Mouse (Mus musculus): ENCODE measurements around the gene Dusp1. TPM values are rescaled to one million over a fixed set of nuclear protein-coding genes. Genes with fewer than 3 reads are reported as not detected.

Gene Dusp1
- polyA plus RNA-seq, 1 experiment from 2014 or later, result 40.2 TPM

DNA sequence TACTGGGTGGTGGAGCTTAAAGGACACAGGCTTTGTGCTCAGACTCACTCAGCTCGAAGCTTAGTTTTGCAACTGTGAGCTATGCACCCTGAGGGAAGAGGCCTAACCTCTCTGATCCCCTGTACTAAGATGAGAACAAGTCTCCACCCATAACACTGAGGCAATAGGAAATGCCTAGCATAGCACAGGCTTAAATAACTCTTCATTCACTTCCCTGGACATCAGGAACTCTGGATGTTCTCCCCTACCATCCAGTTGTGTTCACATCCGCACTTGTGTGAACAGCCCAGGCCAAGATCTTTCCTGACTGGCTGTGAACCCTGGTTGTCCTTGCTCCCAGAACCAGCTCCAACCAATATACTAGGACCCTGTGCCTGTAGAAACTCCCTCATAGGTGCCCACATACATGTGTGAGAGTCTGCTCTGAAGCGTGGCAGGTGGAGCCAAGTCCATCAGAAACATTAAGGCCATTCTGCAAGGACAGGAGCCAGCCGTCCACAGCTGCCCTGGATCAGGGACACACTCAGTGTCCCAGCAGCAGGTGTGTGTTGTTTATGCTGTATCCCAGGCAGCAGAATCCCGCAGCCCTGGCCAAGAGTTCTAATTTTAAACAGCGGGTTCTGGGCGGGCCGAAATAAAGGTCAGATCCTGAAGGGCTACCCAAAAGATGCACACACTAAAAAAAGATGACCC, 73.1 kb downstream of the Dusp1 start:
- H3K9me3 ChIP-seq (replicated peaks), result peaks cover 11% of the 10 kb centered on the region
- no peak overlapping the region for H3K4me3 ChIP-seq
- no peaks in the 10 kb centered on the region for H3K27me3 ChIP-seq
- H3K4me1 ChIP-seq, result no peaks in the 10 kb centered on the region
- H3K4me2 ChIP-seq, result no peak overlapping the region
- H3K36me3 ChIP-seq (ENCODE audit: poor library complexity, severe bottlenecking), result no peaks in the 10 kb centered on the region
- H3K9ac ChIP-seq, result no peak overlapping the region
- no peak overlapping the region for H3K27ac ChIP-seq
- 87% methylated on average over 8 of the region's 8 CpGs for WGBS
- ATAC-seq, result no peak

DNA sequence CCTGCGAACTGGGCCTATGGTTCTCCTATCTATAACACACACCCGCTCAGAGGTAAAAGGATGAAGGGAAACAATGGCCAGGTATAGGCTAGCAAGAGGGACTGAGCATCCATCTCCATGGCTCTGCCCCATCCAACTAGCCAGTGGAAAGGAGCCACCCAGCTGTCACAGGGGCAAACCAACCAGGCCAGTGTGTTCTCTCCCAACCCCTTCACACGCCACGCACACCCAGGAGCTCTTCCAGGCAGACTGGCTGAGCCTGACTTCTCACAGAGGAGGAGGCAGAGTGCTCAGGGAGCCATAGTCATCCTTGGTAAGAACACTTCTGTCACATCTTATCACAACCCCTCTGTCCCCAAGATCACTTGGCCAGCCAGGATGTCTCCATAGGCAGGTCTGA, 74.0 kb downstream of the Dusp1 start:
- H3K4me1 ChIP-seq, result no peaks in the 10 kb centered on the region
- no peak for ATAC-seq
- WGBS, result 87% methylated on average over 4 of the region's 4 CpGs
- H3K9ac ChIP-seq, result no peak overlapping the region
- no peak overlapping the region for H3K4me3 ChIP-seq
- no peaks in the 10 kb centered on the region for H3K36me3 ChIP-seq (ENCODE audit: poor library complexity, severe bottlenecking)
- no peak overlapping the region for H3K4me2 ChIP-seq
- no peaks in the 10 kb centered on the region for H3K27me3 ChIP-seq
- peaks cover 4% of the 10 kb centered on the region; the same call in 1 of the 2 replicates for H3K9me3 ChIP-seq (replicated peaks)
- H3K27ac ChIP-seq, result no peak overlapping the region

DNA sequence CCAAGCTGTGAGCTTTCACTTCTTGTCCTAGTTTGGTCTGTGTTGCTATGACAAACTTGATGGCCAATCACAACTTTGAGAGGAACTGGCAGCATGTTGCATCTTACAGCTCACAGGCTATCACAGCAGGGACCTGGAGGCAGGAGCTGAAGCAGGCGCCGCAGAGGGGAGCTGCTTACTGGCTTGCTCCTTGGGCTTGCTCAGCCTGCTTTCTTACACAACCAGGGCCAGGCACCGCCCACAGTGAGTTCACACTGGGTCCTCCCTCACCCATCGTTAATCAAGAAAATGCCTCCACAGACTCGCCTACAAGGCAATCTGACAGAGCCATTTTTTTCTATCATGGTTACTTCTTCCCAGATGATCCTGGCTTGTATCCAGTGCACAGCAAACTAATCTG, 74.7 kb downstream of the Dusp1 start:
- Histone ChIP-seq H3K9me3 (replicated peaks) (no peaks in the 10 kb centered on the region), H3K4me2 (no peak overlapping the region), H3K4me1 (no peaks in the 10 kb centered on the region), H3K36me3 (ENCODE audit: poor library complexity, severe bottlenecking) (no peaks in the 10 kb centered on the region), H3K27ac (no peak overlapping the region), H3K27me3 (no peaks in the 10 kb centered on the region), H3K4me3 (no peak overlapping the region), H3K9ac (no peak overlapping the region)
- 60% methylated on average over 5 of the region's 5 CpGs for WGBS
- no peak for ATAC-seq

DNA sequence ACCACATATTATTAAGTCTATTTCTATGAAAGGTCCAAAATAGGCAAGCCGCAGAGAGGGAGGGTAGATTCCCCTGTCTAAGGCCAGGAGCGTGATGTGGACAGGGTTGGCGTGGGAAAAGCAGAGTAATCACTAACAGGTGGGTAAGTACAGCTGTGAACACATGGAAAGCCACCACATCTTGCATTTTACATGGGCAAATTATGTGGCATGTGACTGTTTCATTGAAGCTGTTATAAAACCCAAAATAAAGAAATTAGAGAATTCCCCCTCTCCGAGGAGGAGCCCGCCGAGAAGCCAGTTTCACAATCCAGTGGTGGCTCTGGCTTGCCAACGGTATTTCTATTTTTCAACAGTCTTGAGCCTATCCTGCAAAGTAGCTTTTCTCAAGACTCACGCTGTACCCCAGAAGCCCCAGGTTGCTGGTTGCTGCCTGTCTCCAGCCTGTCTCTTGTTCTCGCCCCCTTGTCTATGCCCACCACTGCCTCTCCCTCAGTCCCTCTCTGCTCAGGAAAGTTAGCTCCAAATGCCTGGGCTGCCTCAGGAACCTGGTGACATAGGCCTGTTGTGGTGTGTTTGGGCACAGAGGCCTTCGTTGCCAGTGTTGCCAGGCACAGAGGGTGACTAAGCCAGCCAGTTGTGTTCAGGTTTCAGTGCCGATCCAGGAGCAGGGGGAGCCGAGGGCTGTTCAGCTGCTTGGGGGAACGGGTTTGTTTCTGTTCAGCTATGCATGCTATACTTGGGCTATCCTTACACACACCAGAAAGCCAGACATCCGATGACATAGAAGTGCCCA, 77.1 kb downstream of the Dusp1 start:
- Histone ChIP-seq H3K27me3 (no peaks in the 10 kb centered on the region), H3K36me3 (ENCODE audit: poor library complexity, severe bottlenecking) (no peaks in the 10 kb centered on the region), H3K4me1 (no peaks in the 10 kb centered on the region), H3K4me3 (no peak overlapping the region), H3K4me2 (no peak overlapping the region), H3K27ac (no peak overlapping the region), H3K9me3 (replicated peaks) (no peaks in the 10 kb centered on the region), H3K9ac (no peak overlapping the region)
- no peak for ATAC-seq
- 85% methylated on average over 14 of the region's 14 CpGs for WGBS

DNA sequence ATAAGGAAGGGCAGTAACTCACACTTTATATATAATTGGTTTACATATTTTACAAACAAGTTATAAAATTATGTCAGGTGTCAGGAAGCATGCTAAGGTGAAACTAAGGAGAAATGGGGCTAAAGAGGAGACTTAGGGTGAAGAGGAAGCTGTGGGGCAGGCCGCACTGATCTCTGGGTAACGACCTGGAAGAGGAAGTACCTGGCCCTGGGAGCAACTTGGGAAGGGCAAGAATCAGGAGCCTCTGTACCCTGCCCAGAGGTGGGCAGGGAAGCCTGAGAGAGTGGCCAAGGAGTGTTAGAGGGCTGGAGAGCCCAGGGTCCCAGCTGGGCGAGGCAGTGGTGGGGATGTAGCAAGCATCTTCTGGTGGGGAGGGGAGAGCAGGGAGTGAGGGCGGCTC, 81.0 kb downstream of the Dusp1 start:
- H3K4me3 ChIP-seq, result no peak overlapping the region
- H3K9me3 ChIP-seq (replicated peaks), result no peaks in the 10 kb centered on the region
- H3K9ac ChIP-seq, result no peak overlapping the region
- H3K4me1 ChIP-seq, result no peaks in the 10 kb centered on the region
- H3K27me3 ChIP-seq, result no peaks in the 10 kb centered on the region
- ATAC-seq, result no peak
- H3K27ac ChIP-seq, result no peak overlapping the region
- 78% methylated on average over 4 of the region's 4 CpGs for WGBS
- no peak overlapping the region for H3K4me2 ChIP-seq
- H3K36me3 ChIP-seq (ENCODE audit: poor library complexity, severe bottlenecking), result no peaks in the 10 kb centered on the region

DNA sequence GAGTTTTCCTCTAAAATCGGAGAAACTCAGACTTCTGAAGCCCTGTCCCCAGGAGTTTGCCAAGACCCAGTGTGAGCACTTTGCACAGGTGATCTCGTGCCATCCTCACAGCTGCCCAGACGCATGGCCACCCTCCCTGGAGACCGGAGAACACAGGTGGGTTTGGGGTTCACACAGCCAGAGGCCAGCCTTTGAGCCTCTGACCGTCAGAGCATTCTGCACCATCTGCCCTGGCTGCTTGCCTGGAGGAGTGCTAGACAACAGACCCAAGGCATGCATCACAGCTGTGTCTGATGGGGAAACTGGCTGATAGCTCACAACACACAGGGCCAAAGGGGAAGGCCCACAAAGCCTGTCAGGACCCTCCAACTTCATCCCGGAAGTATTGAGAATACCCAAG, 82.3 kb downstream of the Dusp1 start:
- no peaks in the 10 kb centered on the region for H3K36me3 ChIP-seq (ENCODE audit: poor library complexity, severe bottlenecking)
- WGBS, result 77% methylated on average over 6 of the region's 6 CpGs
- H3K27me3 ChIP-seq, result no peaks in the 10 kb centered on the region
- no peak overlapping the region for H3K27ac ChIP-seq
- no peaks in the 10 kb centered on the region for H3K9me3 ChIP-seq (replicated peaks)
- no peaks in the 10 kb centered on the region for H3K4me1 ChIP-seq
- H3K4me3 ChIP-seq, result no peak overlapping the region
- no peak overlapping the region for H3K9ac ChIP-seq
- ATAC-seq, result no peak
- H3K4me2 ChIP-seq, result no peak overlapping the region

DNA sequence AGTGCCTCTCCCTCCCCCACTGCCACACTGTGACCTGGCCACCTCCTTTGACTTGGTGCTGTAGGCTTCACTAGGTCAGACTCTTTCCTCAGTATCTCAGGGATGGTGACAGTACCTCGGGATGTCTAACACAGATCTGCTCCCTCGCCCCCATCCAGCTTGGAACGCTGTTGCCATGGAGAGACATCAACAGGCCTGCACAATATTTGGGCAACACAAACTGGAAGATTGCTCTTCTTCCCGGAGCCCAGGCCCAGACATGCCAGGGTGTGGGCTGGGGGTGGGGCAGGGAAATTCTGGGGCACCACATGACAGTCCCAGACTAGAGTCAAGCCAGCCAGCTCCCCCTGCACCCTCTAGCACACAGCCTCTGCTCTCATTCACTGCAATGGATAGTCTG, 83.3 kb downstream of the Dusp1 start:
- no peak for ATAC-seq
- WGBS, result 80% methylated on average over 4 of the region's 4 CpGs

DNA sequence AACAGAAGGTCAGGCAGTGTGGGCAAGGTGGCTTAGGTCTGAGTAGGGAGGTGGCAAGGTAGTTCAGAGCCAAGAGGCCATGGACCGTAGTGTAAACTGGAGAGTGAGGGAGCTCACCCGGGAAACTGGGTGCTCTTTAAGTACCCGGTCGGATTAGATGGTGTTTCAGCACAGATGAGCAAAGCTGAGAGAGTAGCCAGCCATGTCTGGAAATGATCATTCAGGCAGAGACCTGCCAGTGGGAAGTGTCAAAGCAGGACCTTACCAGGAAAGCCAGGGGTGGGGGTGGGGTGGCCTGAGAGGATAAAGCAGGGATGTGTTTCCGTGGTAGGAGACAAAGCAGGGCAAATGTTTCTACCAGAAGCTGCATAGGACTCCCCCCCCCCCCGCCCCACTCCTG, 85.1 kb downstream of the Dusp1 start:
- no peak overlapping the region for H3K4me3 ChIP-seq
- no peak overlapping the region for H3K9ac ChIP-seq
- H3K4me1 ChIP-seq, result no peaks in the 10 kb centered on the region
- no peak overlapping the region for H3K27ac ChIP-seq
- 61% methylated on average over 6 of the region's 6 CpGs for whole genome bisulfite sequencing
- no peaks in the 10 kb centered on the region for H3K36me3 ChIP-seq (ENCODE audit: poor library complexity, severe bottlenecking)
- no peak for ATAC-seq
- H3K4me2 ChIP-seq, result no peak overlapping the region
- H3K9me3 ChIP-seq (replicated peaks), result no peaks in the 10 kb centered on the region
- no peaks in the 10 kb centered on the region; the same call in 1 of the 2 replicates for H3K27me3 ChIP-seq

More for the DNA sequence above, 83.3 kb downstream of the Dusp1 start:
- no peak overlapping the region for H3K9ac ChIP-seq
- H3K36me3 ChIP-seq (ENCODE audit: poor library complexity, severe bottlenecking), result no peaks in the 10 kb centered on the region
- H3K4me3 ChIP-seq, result no peak overlapping the region
- no peaks in the 10 kb centered on the region for H3K4me1 ChIP-seq
- no peak overlapping the region for H3K27ac ChIP-seq
- no peaks in the 10 kb centered on the region; the same call in 1 of the 2 replicates for H3K27me3 ChIP-seq
- H3K9me3 ChIP-seq (replicated peaks), result no peaks in the 10 kb centered on the region
- H3K4me2 ChIP-seq, result no peak overlapping the region

DNA sequence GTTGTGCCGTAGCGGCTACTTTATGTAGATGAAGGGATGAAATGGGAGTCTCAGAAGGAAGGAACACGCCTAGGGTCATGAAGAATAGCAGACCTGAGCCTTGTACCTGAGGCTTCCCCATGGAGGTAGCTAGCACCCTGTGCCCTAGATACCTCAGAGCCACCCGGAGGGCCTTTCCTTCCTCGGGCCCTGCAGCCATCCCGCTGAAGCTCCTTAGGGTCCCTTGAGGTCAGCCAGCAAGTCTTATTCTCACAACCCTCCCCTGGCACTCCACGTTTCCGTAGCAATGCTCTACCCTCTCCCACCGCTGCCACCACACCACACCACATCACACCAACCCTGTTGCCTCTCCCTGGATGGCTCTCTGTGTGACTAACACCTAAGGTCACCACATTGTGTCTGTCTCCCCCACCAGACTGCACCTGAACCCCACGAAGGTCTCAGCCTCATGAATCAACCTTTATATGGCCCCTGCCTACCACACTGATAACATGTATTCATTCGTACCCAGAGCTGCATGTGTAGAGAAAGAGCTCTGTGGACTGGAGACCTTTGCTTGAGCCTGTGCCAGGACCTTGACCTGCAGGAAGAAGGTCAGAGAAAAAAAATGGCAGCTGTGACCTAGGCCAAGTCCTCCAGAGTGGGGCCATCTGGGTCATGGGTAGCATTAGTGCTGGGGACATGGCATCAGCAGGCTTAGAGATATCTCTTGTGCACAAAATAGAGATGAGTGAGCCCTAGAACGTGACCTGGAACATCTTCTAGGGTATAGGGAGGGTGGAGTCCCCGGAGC, 93.6 kb downstream of the Dusp1 start:
- 88% methylated on average over 13 of the region's 13 CpGs for WGBS
- no peak overlapping the region for H3K4me2 ChIP-seq
- no peak for ATAC-seq
- no peak overlapping the region for H3K9ac ChIP-seq
- H3K4me3 ChIP-seq, result no peak overlapping the region
- H3K4me1 ChIP-seq, result 0 out of 2 replicates have a peak, but pooled peaks cover 3% of the 10 kb centered on the region
- no peak overlapping the region for H3K27ac ChIP-seq
- 0 out of 2 replicates have a peak, but pooled peaks cover 6% of the 10 kb centered on the region for H3K27me3 ChIP-seq
- H3K9me3 ChIP-seq (replicated peaks), result no peaks in the 10 kb centered on the region
- no peaks in the 10 kb centered on the region for H3K36me3 ChIP-seq (ENCODE audit: poor library complexity, severe bottlenecking)

DNA sequence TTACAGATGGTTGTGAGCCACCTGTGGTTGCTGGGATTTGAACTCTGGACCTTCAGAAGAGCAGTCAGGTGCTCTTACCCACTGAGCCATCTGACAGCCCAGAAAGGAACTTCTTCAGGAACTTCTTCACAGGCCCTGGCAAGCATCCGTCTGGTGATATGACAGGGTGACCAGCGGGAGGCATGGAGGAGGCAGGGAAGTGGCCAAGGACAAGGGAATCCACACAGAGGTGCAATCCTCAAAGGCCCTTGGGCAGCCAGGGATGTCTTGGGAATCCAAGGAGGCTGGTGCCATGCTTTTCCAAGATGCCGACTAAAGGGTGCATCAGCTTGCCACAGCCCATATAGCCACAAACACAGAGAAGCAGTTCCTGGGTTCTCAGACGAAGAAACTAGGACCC, 94.3 kb downstream of the Dusp1 start:
- 86% methylated on average over 4 of the region's 4 CpGs for WGBS
- Histone ChIP-seq H3K36me3 (ENCODE audit: poor library complexity, severe bottlenecking) (no peaks in the 10 kb centered on the region), H3K9ac (no peak overlapping the region), H3K27ac (no peak overlapping the region), H3K9me3 (replicated peaks) (no peaks in the 10 kb centered on the region), H3K4me2 (no peak overlapping the region), H3K4me3 (no peak overlapping the region), H3K27me3 (0 out of 2 replicates have a peak, but pooled peaks cover 6% of the 10 kb centered on the region), H3K4me1 (0 out of 2 replicates have a peak, but pooled peaks cover 3% of the 10 kb centered on the region)
- ATAC-seq, result no peak

DNA sequence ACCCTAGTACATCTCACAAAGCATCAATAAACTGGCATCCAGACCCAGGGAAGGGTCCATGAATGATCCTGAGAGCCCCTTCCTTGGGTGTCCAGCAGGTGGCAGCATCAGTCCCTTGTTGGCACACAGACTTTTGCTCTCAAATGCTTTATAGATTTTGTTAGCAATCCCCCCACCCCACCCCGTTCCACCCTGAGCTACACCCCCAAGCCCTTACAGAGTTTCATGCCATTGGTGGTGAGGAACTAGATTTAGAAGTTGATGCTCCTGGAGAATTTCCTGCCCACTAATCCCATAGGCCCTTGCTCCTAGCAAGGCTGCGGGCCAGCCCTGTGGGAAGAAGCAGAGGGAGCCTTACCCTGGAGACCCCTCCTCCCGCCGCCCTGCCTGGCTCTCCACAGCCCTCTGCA, 95.2 kb downstream of the Dusp1 start:
- WGBS, result 7% methylated on average over 4 of the region's 4 CpGs
- Histone ChIP-seq H3K4me3 (no peak overlapping the region), H3K27ac (no peak overlapping the region), H3K36me3 (ENCODE audit: poor library complexity, severe bottlenecking) (no peaks in the 10 kb centered on the region), H3K4me2 (peak overlapping the region; percentile 43; the same call in 1 of the 2 replicates), H3K4me1 (0 out of 2 replicates have a peak, but pooled peaks cover 3% of the 10 kb centered on the region), H3K27me3 (0 out of 2 replicates have a peak, but pooled peaks cover 6% of the 10 kb centered on the region), H3K9ac (no peak overlapping the region), H3K9me3 (replicated peaks) (no peaks in the 10 kb centered on the region)
- ATAC-seq, result peak; percentile 53

DNA sequence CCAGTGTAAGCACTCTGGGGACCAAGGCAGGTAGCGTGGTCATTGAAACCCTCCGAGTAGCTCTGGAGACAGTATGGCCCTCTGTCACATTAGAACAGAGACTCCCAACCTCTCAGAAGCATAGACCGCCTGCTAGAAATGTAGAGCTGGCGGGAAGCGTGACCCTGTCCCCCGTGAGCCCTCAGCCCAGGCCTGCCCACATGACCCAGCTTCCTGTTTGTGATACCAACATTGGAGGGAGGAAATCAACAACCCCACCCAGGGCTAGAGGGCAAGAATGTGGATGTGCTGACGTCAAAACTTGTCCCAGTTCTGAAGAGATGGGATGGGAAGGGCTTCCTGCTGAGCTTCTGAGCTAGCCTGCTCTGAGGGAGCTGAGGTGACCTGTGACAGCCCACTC, 97.0 kb downstream of the Dusp1 start:
- no peak for ATAC-seq
- 0 out of 2 replicates have a peak, but pooled peaks cover 6% of the 10 kb centered on the region for H3K27me3 ChIP-seq
- H3K36me3 ChIP-seq (ENCODE audit: poor library complexity, severe bottlenecking), result no peaks in the 10 kb centered on the region
- H3K4me1 ChIP-seq, result 0 out of 2 replicates have a peak, but pooled peaks cover 3% of the 10 kb centered on the region
- H3K27ac ChIP-seq, result no peak overlapping the region
- no peak overlapping the region for H3K4me3 ChIP-seq
- H3K9me3 ChIP-seq (replicated peaks), result no peaks in the 10 kb centered on the region
- WGBS, result 76% methylated on average over 7 of the region's 7 CpGs
- no peak overlapping the region for H3K4me2 ChIP-seq
- H3K9ac ChIP-seq, result no peak overlapping the region

Measured in forebrain, embryonic 13.5 days (tissue).